Mouse (Mus musculus) intestine, embryonic 16.5 days (tissue): ENCODE data around the gene Grm2. TPM values are rescaled to one million over a fixed set of nuclear protein-coding genes. Genes with fewer than 3 reads are reported as not detected.

Experiments used
- ATAC-seq: fragments of 200-750 bp; cut with Nextera tagmentation; 2 replicates; pipeline ENCODE4 v1.8.0; 2017; ENCODE audit warnings: moderate TSS enrichment, moderate library complexity
- H3K27ac ChIP-seq: fragments of 300-500 bp; sonication (generic); 2 replicates; pipeline ENCODE4 v1.5.1; 2014; ENCODE audit warnings: mild to moderate bottlenecking, low read length
- H3K27me3 ChIP-seq: fragments of 300-500 bp; sonication (generic); replicated peaks from 2 replicates; pipeline ENCODE4 v1.6.1; 2014; ENCODE audit warnings: low read length, control low read depth, mixed read lengths; ENCODE audit not compliant: control insufficient read depth, insufficient read depth
- H3K36me3 ChIP-seq: fragments of 300-500 bp; sonication (generic); 2 replicates; pipeline ENCODE4 v1.6.1; 2014; ENCODE audit warnings: low read length, control low read depth; ENCODE audit not compliant: control insufficient read depth, insufficient read depth
- H3K4me1 ChIP-seq: fragments of 300-500 bp; sonication (generic); 2 replicates; pipeline ENCODE4 v1.6.1; 2014; ENCODE audit warnings: low read length, control low read depth, mixed read lengths; ENCODE audit not compliant: control insufficient read depth, insufficient read depth
- H3K4me2 ChIP-seq: fragments of 300-500 bp; sonication (generic); 2 replicates; pipeline ENCODE4 v1.6.1; 2014; ENCODE audit warnings: low read depth, low read length, control low read depth
- H3K4me3 ChIP-seq: fragments of 300-500 bp; sonication (generic); 2 replicates; pipeline ENCODE4 v1.5.1; 2014; ENCODE audit warnings: mild to moderate bottlenecking, low read length
- H3K9ac ChIP-seq: fragments of 300-500 bp; sonication (generic); 2 replicates; pipeline ENCODE4 v1.6.1; 2014; ENCODE audit warnings: low read depth, low read length
- H3K9me3 ChIP-seq: fragments of 300-500 bp; sonication (generic); 2 replicates; pipeline ENCODE4 v1.6.1; 2016; ENCODE audit warnings: low read length, control low read depth; ENCODE audit not compliant: control insufficient read depth
- WGBS: fragments of 180-500 bp; shearing (Covaris S2); extraction: QIAGEN DNeasy Blood & Tissue Kit; methylation state at CpG from one replicate; pipeline ENCODE4 v1.1.7; 2014; 5-methylcytosine and 5-hydroxymethylcytosine counted together
- polyA plus RNA-seq: library from polyadenylated mRNA; unstranded; fragments of >200 nt; fragmentation: Nextera tagmentation; extraction: Ambion mirVana; gene quantifications from 2 replicates; pipeline ENCODE4 v1.2.1, GENCODE M21; 2015

Gene Grm2
- polyA plus RNA-seq, 1 experiment from 2014 or later: not detected

DNA sequence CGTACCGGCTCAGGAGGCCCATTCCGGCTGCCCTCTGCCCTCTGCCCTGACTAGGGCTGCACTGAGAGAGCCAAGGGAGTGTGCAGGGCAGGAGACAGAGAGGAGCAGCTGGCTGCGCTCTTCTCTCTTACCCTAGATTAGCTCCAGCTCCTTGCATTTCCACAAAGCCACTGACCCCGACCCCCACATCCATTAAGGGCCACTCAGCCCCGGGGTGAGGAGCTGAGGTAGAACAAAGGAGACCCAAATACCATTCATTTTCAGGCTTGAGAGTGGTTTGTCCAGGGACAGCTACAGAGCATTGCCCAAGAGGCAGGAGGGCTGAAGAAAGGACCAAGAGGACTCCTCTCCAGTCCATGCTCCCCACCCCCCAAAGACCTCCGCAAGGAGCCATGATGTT is 3.6 kb upstream of the Grm2 start:
- ATAC-seq: no peak
- no peak overlapping the region for H3K4me2 ChIP-seq
- no peaks in the 10 kb centered on the region for H3K9me3 ChIP-seq
- peaks cover 7% of the 10 kb centered on the region; the same call in 1 of the 2 replicates for H3K4me1 ChIP-seq
- H3K4me3 ChIP-seq: no peak overlapping the region
- no peak overlapping the region for H3K9ac ChIP-seq
- WGBS: 74% methylated on average over 7 of the region's 7 CpGs
- peaks cover 16% of the 10 kb centered on the region for H3K27me3 ChIP-seq
- H3K36me3 ChIP-seq: peaks cover 17% of the 10 kb centered on the region; the same call in 1 of the 2 replicates
- no peak overlapping the region for H3K27ac ChIP-seq

DNA sequence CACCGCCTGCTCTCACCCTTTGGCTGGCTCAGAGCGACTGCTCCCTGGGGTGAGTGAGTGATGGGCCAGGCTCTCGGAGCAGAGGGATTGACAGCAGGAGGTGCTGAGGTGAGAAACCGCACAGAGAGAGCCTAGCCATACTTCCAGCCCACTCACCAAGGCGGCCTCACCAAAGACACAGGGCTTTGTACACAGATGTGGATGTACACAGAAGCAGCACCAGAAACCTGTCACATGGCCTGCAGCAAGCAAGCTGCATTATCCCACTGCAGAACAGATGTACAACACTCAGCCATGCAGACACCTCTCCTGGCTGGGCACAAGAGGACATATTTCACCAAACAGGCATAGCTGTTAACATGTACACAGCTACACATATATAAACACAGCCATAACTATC is 1.7 kb upstream of the Grm2 start:
- Histone ChIP-seq H3K27ac (no peak overlapping the region), H3K4me3 (no peak overlapping the region), H3K4me2 (no peak overlapping the region), H3K9me3 (no peaks in the 10 kb centered on the region), H3K4me1 (peaks cover 7% of the 10 kb centered on the region; the same call in 1 of the 2 replicates), H3K9ac (no peak overlapping the region), H3K27me3 (peaks cover 23% of the 10 kb centered on the region), H3K36me3 (peaks cover 17% of the 10 kb centered on the region; the same call in 1 of the 2 replicates)
- no peak for ATAC-seq
- 40% methylated on average over 5 of the region's 5 CpGs for WGBS

- peaks cover 7% of the 10 kb centered on the region; the same call in 1 of the 2 replicates for H3K4me1 ChIP-seq
- H3K4me3 ChIP-seq: no peak overlapping the region
- H3K4me2 ChIP-seq: no peak overlapping the region
- H3K27ac ChIP-seq: no peak overlapping the region
- peaks cover 9% of the 10 kb centered on the region; the same call in 1 of the 2 replicates for H3K36me3 ChIP-seq
- H3K9ac ChIP-seq: no peak overlapping the region
- no peaks in the 10 kb centered on the region for H3K9me3 ChIP-seq
- WGBS: 55% methylated on average over 5 of the region's 5 CpGs
- peak; percentile 12; the same call in 1 of the 2 replicates for ATAC-seq
- peaks cover 23% of the 10 kb centered on the region for H3K27me3 ChIP-seq
These were observed 938 bp upstream of the Grm2 start for GRCm38 (mm10) chr9:106656820-106657219.

- 71% methylated on average over 1 of the region's 1 CpGs for WGBS
- no peak for ATAC-seq
- no peak overlapping the region for H3K4me2 ChIP-seq
- H3K9me3 ChIP-seq: no peaks in the 10 kb centered on the region
- no peak overlapping the region for H3K9ac ChIP-seq
- H3K36me3 ChIP-seq: no peaks in the 10 kb centered on the region
- H3K27ac ChIP-seq: no peak overlapping the region
- H3K4me1 ChIP-seq: peaks cover 7% of the 10 kb centered on the region; the same call in 1 of the 2 replicates
- peaks cover 23% of the 10 kb centered on the region for H3K27me3 ChIP-seq
- no peak overlapping the region for H3K4me3 ChIP-seq
These were observed 3.2 kb downstream of the Grm2 start for GRCm38 (mm10) chr9:106652720-106653119.

DNA sequence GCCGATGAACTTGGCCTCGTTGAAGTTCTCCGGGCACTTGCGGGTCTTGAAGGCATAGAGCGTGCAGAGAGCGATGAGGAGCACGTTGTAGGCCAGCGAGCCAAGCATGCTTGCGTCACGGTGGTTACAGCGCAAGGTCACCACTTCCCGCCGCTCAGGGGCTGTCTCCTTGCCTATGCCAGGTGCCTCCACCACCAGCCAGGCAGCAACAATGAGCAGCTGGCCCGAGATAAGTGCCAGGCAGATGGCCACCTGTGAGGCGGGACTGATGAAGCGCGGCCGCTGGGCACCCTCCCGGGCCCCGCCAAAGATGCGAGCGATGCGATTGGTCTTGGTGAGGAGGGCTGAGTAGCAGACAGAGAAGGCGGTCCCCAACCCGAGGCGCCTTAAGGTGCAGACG is 8.7 kb downstream of the Grm2 start:
- Histone ChIP-seq H3K27me3 (peaks cover 4% of the 10 kb centered on the region; the same call in 1 of the 2 replicates), H3K36me3 (no peaks in the 10 kb centered on the region), H3K4me2 (no peak overlapping the region), H3K9ac (no peak overlapping the region), H3K4me3 (no peak overlapping the region), H3K9me3 (no peaks in the 10 kb centered on the region), H3K27ac (no peak overlapping the region), H3K4me1 (no peaks in the 10 kb centered on the region)
- no peak for ATAC-seq
- WGBS: 71% methylated on average over 27 of the region's 27 CpGs

DNA sequence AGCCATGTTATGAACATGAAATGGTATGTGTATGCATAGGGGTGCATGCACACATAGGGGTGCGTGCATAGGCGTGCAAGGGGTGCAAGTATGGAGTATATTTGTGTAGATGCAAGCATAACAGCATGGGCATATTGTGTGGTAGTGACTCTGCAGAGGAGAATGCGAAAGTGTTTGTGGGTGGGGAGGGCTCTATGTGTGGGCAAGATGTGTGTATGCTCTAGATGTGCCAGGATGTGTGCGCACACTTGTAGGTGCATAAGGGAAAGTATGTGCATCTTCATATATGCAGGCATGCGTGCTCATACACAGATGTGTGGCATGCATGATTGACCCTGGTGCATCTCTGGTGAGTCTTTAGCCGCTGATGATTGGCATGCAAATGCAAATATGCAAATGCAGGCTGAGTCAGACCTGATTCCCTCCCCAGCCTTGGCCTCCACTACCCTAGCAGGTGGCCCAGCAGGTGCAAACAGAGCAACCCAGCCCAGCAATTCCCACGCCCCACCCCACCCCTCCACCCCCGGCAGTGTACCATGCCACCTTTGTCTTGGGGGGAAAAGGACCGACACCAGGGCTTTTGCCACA is 10.1 kb downstream of the Grm2 start:
- no peak overlapping the region for H3K9ac ChIP-seq
- H3K9me3 ChIP-seq: no peaks in the 10 kb centered on the region
- no peak for ATAC-seq
- no peaks in the 10 kb centered on the region for H3K4me1 ChIP-seq
- H3K36me3 ChIP-seq: no peaks in the 10 kb centered on the region
- 75% methylated on average over 9 of the region's 9 CpGs for WGBS
- H3K4me3 ChIP-seq: no peak overlapping the region
- no peak overlapping the region for H3K4me2 ChIP-seq
- no peak overlapping the region for H3K27ac ChIP-seq
- H3K27me3 ChIP-seq: peaks cover 4% of the 10 kb centered on the region; the same call in 1 of the 2 replicates

GRCm38 (mm10) chr9:106643787-106644186 is 12.1 kb downstream of the Grm2 start:
- Histone ChIP-seq H3K9me3 (no peaks in the 10 kb centered on the region), H3K27me3 (peaks cover 4% of the 10 kb centered on the region; the same call in 1 of the 2 replicates), H3K36me3 (no peaks in the 10 kb centered on the region), H3K4me1 (no peaks in the 10 kb centered on the region), H3K27ac (no peak overlapping the region), H3K9ac (no peak overlapping the region), H3K4me2 (no peak overlapping the region), H3K4me3 (no peak overlapping the region)
- WGBS: 72% methylated on average over 6 of the region's 6 CpGs
- ATAC-seq: no peak

DNA sequence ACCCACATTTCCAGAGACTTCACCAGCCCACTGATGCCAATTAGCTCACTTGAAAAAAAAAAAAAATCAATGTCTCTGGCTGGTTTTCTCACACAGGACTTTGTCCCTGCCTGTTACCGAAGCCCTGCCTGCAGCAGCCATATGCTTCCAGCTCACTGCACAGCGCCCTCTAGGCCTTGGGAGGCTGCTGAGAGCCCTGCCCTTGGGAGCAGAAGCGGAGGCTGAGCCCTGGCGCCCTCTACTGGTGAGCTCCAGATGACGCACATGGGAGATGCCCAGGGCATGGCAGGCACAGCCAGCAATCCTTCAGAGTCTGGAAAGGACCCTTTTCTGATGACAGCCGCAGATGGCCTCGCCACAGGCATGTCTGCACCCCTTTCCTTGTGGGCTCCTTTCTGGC is 12.8 kb downstream of the Grm2 start:
- peak; percentile 67 for ATAC-seq

DNA sequence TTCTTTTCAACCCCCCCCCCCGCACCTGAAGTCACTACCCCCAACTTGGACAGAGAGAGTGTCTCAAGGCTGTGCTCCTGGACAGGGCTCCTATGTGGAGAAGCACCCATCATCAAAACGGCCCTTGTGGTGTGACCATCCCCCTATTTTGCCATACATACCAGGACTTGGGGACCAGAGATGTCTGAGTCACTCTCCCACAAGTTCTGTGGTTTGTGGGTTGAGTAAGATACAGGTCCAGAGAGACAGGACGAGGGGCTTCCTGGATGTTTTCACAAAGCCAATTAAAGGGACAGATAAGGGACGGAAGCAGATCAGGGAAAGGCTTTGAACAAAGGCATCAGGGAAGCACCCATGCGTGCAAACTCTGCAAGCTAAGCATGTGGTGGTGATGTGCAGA is 14.5 kb downstream of the Grm2 start:
- Histone ChIP-seq H3K27me3 (no peaks in the 10 kb centered on the region), H3K4me2 (no peak overlapping the region), H3K36me3 (no peaks in the 10 kb centered on the region), H3K9ac (no peak overlapping the region), H3K4me3 (no peak overlapping the region), H3K4me1 (no peaks in the 10 kb centered on the region), H3K27ac (no peak overlapping the region), H3K9me3 (no peaks in the 10 kb centered on the region)
- no peak for ATAC-seq
- 53% methylated on average over 5 of the region's 5 CpGs for WGBS

More for the DNA sequence above, 12.8 kb downstream of the Grm2 start:
- peaks cover 4% of the 10 kb centered on the region; the same call in 1 of the 2 replicates for H3K27me3 ChIP-seq
- H3K4me2 ChIP-seq: no peak overlapping the region
- H3K4me1 ChIP-seq: no peaks in the 10 kb centered on the region
- 31% methylated on average over 7 of the region's 7 CpGs for WGBS
- no peaks in the 10 kb centered on the region for H3K9me3 ChIP-seq
- no peak overlapping the region for H3K27ac ChIP-seq
- H3K4me3 ChIP-seq: no peak overlapping the region
- H3K9ac ChIP-seq: no peak overlapping the region
- H3K36me3 ChIP-seq: no peaks in the 10 kb centered on the region

- WGBS: 93% methylated on average over 8 of the region's 8 CpGs
- ATAC-seq: no peak
These were observed 17.7 kb downstream of the Grm2 start for GRCm38 (mm10) chr9:106638154-106638553.

More at GRCm38 (mm10) chr9:106638154-106638553, 17.7 kb downstream of the Grm2 start:
- Histone ChIP-seq H3K27ac (no peak overlapping the region), H3K4me1 (no peaks in the 10 kb centered on the region), H3K9ac (no peak overlapping the region), H3K9me3 (no peaks in the 10 kb centered on the region), H3K27me3 (no peaks in the 10 kb centered on the region), H3K36me3 (no peaks in the 10 kb centered on the region), H3K4me3 (no peak overlapping the region), H3K4me2 (no peak overlapping the region)
